Mouse (Mus musculus) erythroblast, adult 5-6 weeks (primary cell): ENCODE measurements at regions not wholly inside any gene's neighbourhood (a gene's known extent, or its start where the extent isn't known, plus 50 kb on each side); places are given as distances from the start of the nearest gene placed in this dataset.
A peak's percentile ranks its signal among the peaks of the same experiment; 100 is the strongest.

Source experiments
- ATAC-seq: replicated peaks from 2 replicates; pipeline ENCODE4 v1.8.0; 2016; ENCODE audit warnings: moderate number of reproducible peaks, mild to moderate bottlenecking, moderate TSS enrichment, inconsistent platforms; ENCODE audit not compliant: poor library complexity, low FRiP score, severe bottlenecking

GRCm38 (mm10) chr4:80002738-80003635 is 830.9 kb upstream of the Tyrp1 start:
- ATAC-seq: peak; percentile 97

DNA sequence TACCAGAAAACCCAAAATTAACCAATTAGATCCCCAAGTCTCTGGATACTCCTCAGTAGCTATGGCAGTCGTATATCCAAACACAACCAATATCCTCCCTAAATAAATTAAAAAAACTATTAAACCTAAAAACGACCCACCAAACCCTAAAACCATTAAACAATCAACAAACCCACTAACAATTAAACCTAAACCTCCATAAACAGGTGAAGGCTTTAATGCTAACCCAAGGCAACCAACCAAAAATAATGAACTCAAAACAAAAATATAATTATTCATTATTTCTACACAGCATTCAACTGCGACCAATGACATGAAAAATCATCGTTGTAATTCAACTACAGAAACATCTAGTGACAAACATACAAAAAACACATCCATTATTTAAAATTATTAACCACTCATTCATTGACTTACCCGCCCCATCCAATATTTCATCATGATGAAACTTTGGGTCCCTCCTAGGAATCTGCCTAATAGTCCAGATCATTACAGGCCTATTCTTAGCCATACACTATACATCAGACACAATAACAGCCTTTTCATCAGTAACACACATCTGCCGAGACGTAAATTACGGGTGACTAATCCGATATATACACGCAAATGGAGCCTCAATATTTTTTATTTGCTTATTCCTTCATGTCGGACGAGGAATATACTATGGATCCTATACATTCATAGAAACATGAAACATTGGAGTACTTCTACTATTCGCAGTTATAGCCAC is 830.1 kb upstream of the Tyrp1 start:
- ATAC-seq: peak; percentile 96

DNA sequence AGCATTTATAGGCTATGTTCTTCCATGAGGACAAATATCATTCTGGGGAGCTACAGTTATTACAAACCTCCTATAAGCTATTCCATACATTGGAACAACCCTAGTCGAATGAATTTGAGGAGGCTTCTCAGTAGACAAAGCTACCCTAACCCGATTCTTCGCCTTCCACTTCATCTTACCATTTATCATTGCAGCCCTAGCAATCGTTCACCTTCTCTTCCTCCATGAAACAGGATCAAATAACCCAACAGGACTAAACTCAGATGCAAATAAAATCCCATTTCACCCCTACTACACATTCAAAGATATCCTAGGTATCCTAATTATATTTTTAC is 829.6 kb upstream of the Tyrp1 start:
- no peak for ATAC-seq

- ATAC-seq: peak; percentile 47
These were observed 829.1 kb upstream of the Tyrp1 start for GRCm38 (mm10) chr4:80004788-80005187.

GRCm38 (mm10) chr4:80027876-80028275 is 806.0 kb upstream of the Tyrp1 start:
- no peak for ATAC-seq

DNA sequence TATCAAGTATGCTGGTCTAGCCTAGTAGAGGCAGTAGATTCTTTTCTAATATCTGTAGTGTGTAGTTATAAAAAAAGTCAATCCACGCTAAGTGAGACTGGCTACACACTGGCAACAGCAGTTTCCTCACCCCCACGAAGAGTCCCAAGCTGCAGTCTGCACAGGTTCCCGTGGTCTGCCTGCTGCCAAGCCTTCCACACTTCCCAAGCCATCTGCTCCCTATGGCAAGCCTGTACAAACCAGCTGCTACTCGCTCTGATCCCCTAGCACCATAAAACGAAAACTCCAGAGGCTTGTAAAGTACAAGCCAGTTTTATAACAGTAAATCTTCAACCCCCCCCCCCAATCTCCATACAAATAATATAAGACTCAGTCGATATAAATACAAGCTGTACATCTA is 786.0 kb upstream of the Tyrp1 start:
- ATAC-seq: no peak
